Mouse (Mus musculus) liver, postnatal 0 days (tissue): ENCODE results near the gene Ccdc12.

Source experiments
- CTCF ChIP-seq: sonication (generic); IDR thresholded peaks from 2 replicates; pipeline ENCODE4 v1.5.1; 2016; ENCODE audit warnings: antibody characterized with exemption, low read depth
- EP300 ChIP-seq: IDR thresholded peaks from 2 replicates; pipeline ENCODE4 v1.6.1; 2016; ENCODE audit warnings: antibody characterized with exemption, low read depth, mild to moderate bottlenecking

GRCm38 (mm10) chr9:110662844-110663243 is 6.5 kb downstream of the Ccdc12 start:
- TF ChIP-seq CTCF = no peak
- TF ChIP-seq EP300 = no peak
